Mouse (Mus musculus) bone marrow, adult 2 months (tissue): Measurements from ENCODE around the gene Capn5.

Experiments
- CTCF ChIP-seq: fragments of 200-500 bp; IDR thresholded peaks from 2 replicates; pipeline ENCODE4 v1.5.1; 2011; ENCODE audit warnings: low read length, control low read depth; ENCODE audit not compliant: control insufficient read depth, insufficient read depth
- POLR2A ChIP-seq: fragments of 200-500 bp; IDR thresholded peaks from 2 replicates; pipeline ENCODE4 v1.6.1; 2011; ENCODE audit warnings: low read depth, mild to moderate bottlenecking, control low read depth, low read length, borderline replicate concordance; ENCODE audit not compliant: control insufficient read depth

- TF ChIP-seq POLR2A (no peak), CTCF (peak; percentile 64)
These were observed 74.8 kb downstream of the Capn5 start for GRCm38 (mm10) chr7:98103002-98103941.
